ENCODE assay signal across 8 mouse cellular contexts in genomic region chr19:42017399-42018247, GRCm38 (mm10). TPM values are rescaled to one million over a fixed set of nuclear protein-coding genes. Genes with fewer than 3 reads are reported as not detected.
DNase-seq lines count a peak whose midpoint lies in the region; TF ChIP-seq lines count a peak whose summit lies in the region.

No protein-coding gene starts in this region.

- peak; percentile 79 for DNase-seq in adrenal gland, postnatal 14 days
- peak; percentile 90 for DNase-seq in fibroblast of lung, adult 2 months (ENCODE audit: low read depth)
- DNase-seq in heart, postnatal 14 days = peak; percentile 75 to 76
- DNase-seq in layer of hippocampus, postnatal 25 days (ENCODE audit: extremely low spot score in 1 of 2, low spot score in 1 of 2) = peak; percentile 19 to 24
- peak; percentile 80 for DNase-seq in lung, postnatal 10 days
- peak; percentile 61 to 64 for DNase-seq in right cerebral cortex, postnatal 36 days (ENCODE audit: low spot score in 2 of 2)
- DNase-seq in T-cell, adult 2 months (ENCODE audit: low spot score) = no peak

- peak overlapping the region; percentile 70 for H3ac ChIP-seq in C2C12 (ENCODE audit: control insufficient read depth, insufficient read length, low read depth)

- H3K79me2 ChIP-seq in C2C12 (ENCODE audit: control insufficient read depth, insufficient read depth) = peaks cover 86% of the 10 kb centered on the region

- H3K79me3 ChIP-seq in C2C12 (ENCODE audit: low read depth) = peaks cover 53% of the 10 kb centered on the region

- intact Hi-C loops in heart, postnatal 14 days (cut with DNase I) = no loop called here

- H3K27me3 ChIP-seq in C2C12 (ENCODE audit: control insufficient read depth, insufficient read depth, insufficient read length) = no peaks in the 10 kb centered on the region

- no peak for TF ChIP-seq CTCF in C2C12 (IDR thresholded peaks at IDR 0.05; ENCODE audit: control insufficient read depth, insufficient read depth, insufficient read length)

- no peaks in the 10 kb centered on the region for H3K36me3 ChIP-seq in C2C12 (ENCODE audit: control insufficient read depth, insufficient read depth)

- H3K4me3 ChIP-seq in C2C12 (ENCODE audit: insufficient read depth, poor library complexity, severe bottlenecking) = peak overlapping the region; percentile 28

TF ChIP-seq in C2C12, 6 proteins besides CTCF, POLR2A, EP300 and RAD21:
- TF ChIP-seq MYOD1 (IDR thresholded peaks at IDR 0.05; ENCODE audit: control insufficient read depth, insufficient read length, low read depth) = peak; percentile 97
- no peak for TF ChIP-seq CEBPB (IDR thresholded peaks at IDR 0.05; ENCODE audit: low read depth)
- TF ChIP-seq MYOG (IDR thresholded peaks at IDR 0.05; ENCODE audit: control insufficient read depth, extremely low read depth, insufficient read length) = no peak
- TF ChIP-seq FOSL1 (IDR thresholded peaks at IDR 0.05; ENCODE audit: insufficient read depth, low read length, poor library complexity, severe bottlenecking) = peak; percentile 96
- TF ChIP-seq USF1 (IDR thresholded peaks at IDR 0.05; ENCODE audit: low read depth) = no peak
- peak; percentile 77 for TF ChIP-seq MAX (IDR thresholded peaks at IDR 0.05)
TF ChIP-seq in C2C12: peak in this region for 3.

RNA-seq across cellular contexts. Expression of gene Ankrd2, which starts 18.2 kb away (rescaled TPM):
- 0.15 TPM for polyA plus RNA-seq in C2C12 (2012; fragmentation: generic; extraction: Trizol)
- 0.68 and 0.82 TPM in 2 replicates for total RNA-seq in adrenal gland, postnatal 14 days (2021)
- total RNA-seq in heart, postnatal 14 days (2021) = not detected
- not detected for total RNA-seq in layer of hippocampus, postnatal 25 days (2021)

RNA-seq across cellular contexts. Expression of gene Hoga1, which starts 27.8 kb away (rescaled TPM):
- 0.30 TPM for polyA plus RNA-seq in C2C12 (2012; fragmentation: generic; extraction: Trizol)
- total RNA-seq in adrenal gland, postnatal 14 days (2021) = 6.2 and 22.7 TPM in 2 replicates
- total RNA-seq in heart, postnatal 14 days (2021) = 1 to 10 TPM; 1.4 to 2.3 TPM
- total RNA-seq in layer of hippocampus, postnatal 25 days (2021) = 1 to 10 TPM; 5.2 to 8.2 TPM

RNA-seq across cellular contexts. Expression of gene 4933411K16Rik, which starts 34.4 kb away (rescaled TPM):
- polyA plus RNA-seq in C2C12 (2012; fragmentation: generic; extraction: Trizol) = 0.18 TPM
- total RNA-seq in adrenal gland, postnatal 14 days (2021) = 0.64 and 0.96 TPM in 2 replicates
- under 1 TPM in 1 of 2 experiments, not detected in 1; 0.32 TPM for total RNA-seq in heart, postnatal 14 days (2021)
- total RNA-seq in layer of hippocampus, postnatal 25 days (2021) = 1 to 10 TPM in 1 of 2 experiments, under 1 TPM in 1; 0.76 to 1.6 TPM

RNA-seq across cellular contexts. Expression of gene Ubtd1, which starts 36.1 kb away (rescaled TPM):
- polyA plus RNA-seq in C2C12 (2012; fragmentation: generic; extraction: Trizol) = 73.0 TPM
- 13.9 and 20.0 TPM in 2 replicates for total RNA-seq in adrenal gland, postnatal 14 days (2021)
- 10 to 100 TPM; 25.9 to 28.0 TPM for total RNA-seq in heart, postnatal 14 days (2021)
- 10 to 100 TPM; 13.7 to 14.0 TPM for total RNA-seq in layer of hippocampus, postnatal 25 days (2021)

RNA-seq across cellular contexts. Expression of gene Mms19, which starts 36.7 kb away (rescaled TPM):
- 21.9 TPM for polyA plus RNA-seq in C2C12 (2012; fragmentation: generic; extraction: Trizol)
- 19.9 and 22.2 TPM in 2 replicates for total RNA-seq in adrenal gland, postnatal 14 days (2021)
- 10 to 100 TPM; 16.7 to 21.2 TPM for total RNA-seq in heart, postnatal 14 days (2021)
- 10 to 100 TPM; 28.6 to 42.0 TPM for total RNA-seq in layer of hippocampus, postnatal 25 days (2021)
